Mouse (Mus musculus) spleen, adult 12 weeks (tissue): ENCODE results near the gene Bspry.
"Not testable (repeated sequence)": the region's sequence is repeated elsewhere in the genome, so short reads cannot be mapped to it uniquely, and the experiment has no call there.

Experiments used
- DNase-seq: peaks from one replicate; pipeline ENCODE4 v3.0.0; 2022; ENCODE audit warnings: low spot score

The Bspry gene

DNA sequence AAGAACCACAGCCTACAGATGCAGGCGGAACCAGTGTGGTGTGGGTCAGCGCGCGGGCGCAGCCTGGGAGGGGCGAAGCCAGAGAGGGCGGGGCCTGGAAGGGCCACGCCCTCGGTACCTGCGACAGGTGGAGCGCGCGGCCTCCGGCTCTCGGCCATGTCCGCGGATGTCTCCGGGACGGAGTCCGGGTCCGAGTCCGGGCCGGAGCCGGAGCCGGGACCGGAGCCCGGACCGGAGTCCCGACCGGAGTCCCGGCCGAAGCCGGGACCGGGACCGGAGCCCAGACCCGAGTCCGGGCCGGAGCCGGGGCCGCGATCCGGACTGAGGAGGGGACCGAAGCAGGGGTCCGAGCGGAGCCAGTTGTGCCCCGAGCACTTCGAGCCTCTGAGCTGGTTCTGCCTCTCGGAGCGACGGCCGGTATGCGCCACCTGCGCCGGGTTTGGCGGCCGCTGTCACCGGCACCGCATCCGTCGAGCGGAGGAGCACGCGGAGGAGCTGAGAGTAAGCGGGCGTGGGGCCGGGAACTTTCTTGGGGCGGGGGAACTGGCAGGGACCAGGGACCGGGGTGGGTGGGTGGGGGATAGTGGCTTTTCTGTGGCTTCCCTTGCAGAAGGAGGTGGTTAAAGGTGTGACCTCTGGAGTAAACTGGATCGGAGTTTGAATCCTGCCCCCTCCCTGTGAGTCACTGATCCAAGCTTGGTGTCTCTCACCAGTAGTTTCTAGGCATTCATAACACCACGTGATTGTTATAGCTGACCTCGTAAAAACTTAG lies at the start of gene Bspry:
Gene Bspry (plus strand): TSS at position 117 of the 772 bp plus-strand sequence.
- peak; percentile 28 for DNase-seq

DNA sequence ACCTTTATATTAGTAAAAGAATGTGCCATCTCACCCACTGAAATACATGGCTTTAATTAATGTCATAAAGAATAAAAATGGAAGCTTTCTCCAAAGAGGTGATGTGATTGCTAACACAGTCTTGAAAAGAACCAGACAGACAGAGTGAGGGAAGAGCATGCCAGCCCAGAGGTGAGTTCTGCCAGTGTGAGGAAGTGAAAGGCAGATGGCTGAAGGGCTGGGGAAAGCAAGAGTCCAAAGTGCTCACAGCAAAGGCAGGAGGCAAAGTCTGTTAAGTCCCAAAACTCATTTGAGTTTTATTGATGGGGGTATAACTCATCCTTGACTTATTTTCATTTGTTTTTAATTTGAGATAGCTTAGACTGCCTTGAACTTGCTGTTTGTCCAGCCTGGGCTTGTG lies 49.2 kb upstream of the Bspry start:
- no peak for DNase-seq

DNA sequence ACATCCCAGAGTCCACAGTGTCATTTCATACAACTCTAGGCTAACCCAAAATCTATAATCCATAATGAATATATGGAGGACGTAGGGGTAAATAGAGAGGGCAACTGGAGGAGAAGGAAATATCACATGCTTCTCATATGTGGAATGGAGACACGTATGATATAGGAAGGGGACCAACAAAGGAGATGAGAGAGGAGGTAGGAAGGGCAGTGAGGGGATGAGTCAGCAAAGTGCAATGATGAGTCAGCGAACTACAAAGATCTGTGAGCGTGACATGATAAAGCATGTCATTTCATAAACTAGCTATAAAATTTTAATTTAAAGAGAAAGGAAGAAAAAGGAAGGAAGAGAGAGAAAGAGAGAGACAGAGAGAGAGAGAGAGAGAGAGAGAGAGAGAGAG lies 48.3 kb upstream of the Bspry start:
- peak; percentile 34 for DNase-seq

DNA sequence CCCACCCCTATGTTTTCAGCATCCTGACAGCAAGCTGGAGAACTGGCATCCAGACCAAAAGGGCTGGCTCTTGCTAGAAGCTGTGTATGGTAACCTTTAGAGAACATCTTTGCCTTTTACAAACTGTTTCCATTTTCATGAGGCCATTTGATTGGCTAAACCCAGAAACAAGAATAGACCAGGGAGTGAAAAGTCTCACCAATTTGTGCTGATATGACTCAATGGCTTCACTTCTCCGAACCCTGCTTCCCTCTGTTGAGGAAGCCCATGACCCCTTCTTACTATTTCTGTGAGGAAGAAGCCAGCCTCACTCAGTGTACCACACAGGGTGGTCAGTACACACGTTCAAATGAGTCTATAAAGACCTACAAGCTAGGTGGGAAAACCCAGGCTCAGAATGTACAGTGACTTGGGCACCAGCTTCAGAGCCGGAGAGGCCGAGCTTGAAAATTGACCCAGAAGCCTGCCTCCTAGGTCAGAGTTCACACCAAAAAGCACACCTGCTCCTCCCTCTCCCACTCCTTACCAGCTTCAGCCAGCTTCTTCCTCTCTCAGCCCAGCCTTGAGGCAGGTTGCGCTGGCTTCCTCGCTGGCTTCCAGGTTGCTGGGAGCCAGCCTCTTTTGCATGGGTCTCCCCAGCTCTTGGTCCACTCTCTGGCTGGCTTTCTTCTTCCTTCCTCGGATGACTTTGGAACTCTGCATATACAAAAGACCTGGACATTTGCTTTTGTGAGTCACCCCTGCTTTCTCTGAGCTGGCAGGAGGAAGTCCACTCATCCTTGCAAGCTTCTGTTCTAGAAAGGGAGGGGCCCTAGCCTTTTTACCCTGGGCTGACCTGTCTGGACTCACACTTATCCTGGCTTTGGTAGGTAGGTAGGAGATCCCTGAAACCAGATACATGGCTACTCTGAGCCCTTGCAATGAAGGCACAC lies 45.6 kb upstream of the Bspry start:
- no peak for DNase-seq

DNA sequence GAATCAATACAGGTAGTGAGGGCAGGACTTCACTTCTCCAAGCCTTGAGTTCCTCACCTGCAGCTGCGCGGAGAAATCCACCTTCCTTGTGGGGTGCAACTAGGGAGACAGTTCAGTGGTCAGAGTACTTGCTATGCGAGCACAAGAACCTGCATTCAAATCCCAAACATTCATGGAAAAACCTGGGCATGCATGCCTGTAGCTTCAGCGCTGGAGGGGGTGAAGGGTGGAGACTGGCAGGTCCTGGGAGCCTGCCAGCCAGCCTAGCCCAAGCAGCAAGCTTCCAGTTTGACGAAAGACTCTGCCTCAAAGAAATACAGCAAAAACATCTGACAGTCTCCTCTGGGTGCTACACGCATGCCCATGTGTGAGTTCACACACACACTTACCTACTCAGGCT lies 44.8 kb upstream of the Bspry start, which contains the start of gene Rnf183:
Gene Rnf183 (minus strand): TSS at position 172 of the 400 bp plus-strand sequence.
- no peak for DNase-seq

DNA sequence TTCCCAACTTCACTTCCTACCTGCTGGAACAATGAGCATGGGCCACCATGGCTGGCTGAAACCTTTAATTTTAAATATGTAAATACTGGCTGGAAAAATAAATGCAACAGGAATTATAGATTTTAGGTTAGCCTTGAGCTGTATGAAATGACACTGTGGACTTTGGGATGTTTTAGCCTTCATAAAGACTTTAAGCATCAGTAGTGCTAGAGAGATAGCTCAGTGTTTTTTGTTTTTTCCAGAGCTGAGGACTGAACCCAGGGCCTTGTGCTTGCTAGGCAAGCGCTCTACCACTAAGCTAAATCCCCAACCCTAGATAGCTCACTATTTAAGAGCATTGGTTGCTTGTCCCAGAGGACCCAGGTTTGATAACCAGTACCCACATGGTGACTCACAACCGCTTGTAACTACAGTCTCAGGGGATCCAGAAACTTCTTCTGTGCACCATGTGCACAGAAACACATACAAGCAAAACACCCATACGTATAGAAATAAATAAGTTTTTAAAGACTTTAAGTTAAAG lies 42.5 kb upstream of the Bspry start:
- no peak for DNase-seq

DNA sequence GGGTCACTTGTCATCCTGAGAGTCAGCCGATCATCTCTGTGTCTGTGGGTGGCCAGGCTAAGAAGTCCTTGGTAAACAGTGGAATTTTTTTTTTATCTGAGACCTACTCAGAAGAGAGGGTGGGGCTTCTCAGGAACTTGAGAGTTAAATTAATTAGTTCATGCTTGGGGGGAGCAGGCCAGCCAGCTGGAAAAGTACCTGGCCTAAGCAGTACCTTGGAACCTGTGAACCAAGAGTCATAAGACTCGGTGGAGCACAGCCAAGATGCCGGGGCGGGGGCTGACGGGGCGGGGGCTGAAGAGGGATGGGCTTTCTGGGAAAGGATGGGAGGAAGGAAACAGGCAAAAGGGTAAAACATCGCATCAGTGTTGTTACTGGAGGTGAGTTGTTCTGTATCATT lies 42.0 kb upstream of the Bspry start:
- no peak for DNase-seq

DNA sequence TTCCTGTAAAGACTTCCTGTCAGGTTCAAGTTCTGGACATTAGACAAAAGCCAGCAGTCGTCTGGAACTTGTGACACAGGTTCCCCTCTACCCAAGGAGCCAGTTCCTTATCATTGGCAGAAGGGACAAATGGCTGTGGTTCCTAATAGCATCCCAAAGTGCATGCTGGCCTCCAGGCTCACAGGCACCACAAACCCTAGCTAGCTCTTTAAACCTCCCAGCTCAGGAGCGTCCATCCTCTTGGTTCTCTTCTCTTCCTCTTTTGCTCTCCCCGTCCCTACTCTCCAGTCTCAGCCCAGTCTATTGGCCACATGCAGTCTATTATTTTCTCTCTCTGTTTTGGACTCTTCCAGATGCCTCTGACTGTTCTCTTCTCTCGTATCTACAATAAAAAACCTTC lies 40.1 kb upstream of the Bspry start:
- DNase-seq = no peak

DNA sequence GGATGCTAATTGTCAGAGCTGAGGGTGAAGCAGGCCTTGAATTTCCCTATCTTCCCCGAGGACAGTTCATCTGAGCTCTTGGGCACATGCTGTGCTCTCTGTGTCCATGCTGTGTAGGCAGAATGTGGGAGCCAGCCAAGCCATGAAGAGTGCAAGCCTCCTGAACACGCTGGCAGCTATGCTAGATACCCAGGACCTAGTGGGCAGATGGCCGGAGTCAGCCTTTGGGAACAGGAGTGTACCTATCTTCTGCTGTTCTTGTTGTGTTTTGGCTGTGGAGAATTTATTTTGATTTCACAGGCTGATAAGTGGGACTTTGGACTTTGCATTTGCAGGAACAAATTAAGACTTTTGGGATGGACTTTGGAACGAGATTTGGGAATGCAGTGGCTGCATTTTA lies 39.3 kb upstream of the Bspry start:
- no peak for DNase-seq

DNA sequence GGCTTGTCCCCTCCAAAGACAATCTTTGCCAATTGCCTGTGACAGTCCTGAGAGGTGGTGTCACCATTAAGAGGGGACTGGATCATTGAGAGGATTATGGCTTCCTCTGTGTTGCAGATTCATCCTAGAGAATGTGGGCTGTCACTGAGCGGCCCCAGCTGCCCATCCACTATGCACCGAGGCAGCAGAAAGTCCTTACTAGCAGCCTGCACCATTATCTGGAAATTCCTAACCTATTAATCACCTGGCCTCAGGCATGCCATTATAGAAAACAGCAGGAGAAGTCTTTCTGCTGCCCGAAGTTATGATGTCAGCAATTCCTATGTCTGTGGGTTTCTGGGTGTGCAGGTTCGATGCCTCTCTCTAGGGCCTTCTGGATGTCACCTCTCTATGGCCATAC lies 38.9 kb upstream of the Bspry start:
- DNase-seq = no peak

DNA sequence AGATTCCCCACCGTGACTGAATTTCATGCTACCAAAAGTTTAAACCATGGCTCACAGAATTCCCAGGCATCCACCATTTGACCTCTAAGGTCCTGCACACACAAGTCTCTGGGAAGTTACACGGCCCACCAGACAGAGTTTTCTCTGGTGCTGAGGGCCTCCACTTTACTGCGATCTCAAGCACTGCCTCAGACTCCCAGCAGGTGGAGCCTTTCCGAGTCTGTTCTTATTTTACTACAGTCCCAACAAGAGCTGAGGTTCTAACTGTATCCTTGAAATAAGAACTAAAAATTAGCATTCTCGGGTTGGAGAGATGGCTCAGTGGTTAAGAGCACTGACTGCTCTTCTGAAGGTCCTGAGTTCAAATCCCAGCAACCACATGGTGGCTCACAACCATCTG lies 24.9 kb upstream of the Bspry start:
- DNase-seq = no peak

DNA sequence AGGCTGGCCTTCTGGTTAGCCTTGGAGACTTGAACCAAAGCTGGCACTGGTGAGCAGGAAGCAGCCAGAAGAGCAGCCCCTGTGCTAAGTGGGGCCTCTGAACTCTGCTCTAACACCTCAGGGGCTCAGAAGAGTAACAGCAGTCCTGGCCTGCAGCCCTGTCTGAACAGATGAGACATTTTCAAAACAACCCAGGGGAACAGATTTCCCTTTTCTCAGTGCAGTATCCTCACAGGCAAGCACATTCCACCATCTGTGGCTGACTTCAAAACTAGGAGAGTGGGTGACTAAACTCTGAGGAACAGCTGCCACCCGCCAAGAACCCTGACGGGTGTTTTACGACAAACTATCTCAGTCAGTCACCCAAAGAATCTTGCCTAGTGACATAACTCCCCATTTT lies 20.8 kb upstream of the Bspry start:
- no peak for DNase-seq

DNA sequence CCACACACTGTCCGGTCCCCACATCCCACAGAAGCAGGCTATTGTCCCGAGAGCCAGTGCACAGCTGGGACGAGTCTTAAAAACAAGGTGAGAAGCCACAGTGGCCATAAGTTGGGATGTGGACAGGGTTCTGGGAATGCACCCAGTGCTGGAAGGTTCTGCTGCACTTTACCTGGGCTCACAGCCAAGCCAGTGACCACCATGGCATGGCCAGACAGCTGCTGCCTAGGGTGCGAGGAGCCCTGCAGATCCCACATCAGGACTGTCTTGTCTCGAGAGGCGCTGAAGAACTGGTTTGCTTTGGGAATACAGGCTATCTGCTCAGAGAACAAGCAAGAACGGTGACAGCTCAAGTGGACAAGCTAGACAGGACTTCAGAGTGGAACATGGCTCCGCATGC lies 19.5 kb upstream of the Bspry start:
- no peak for DNase-seq

DNA sequence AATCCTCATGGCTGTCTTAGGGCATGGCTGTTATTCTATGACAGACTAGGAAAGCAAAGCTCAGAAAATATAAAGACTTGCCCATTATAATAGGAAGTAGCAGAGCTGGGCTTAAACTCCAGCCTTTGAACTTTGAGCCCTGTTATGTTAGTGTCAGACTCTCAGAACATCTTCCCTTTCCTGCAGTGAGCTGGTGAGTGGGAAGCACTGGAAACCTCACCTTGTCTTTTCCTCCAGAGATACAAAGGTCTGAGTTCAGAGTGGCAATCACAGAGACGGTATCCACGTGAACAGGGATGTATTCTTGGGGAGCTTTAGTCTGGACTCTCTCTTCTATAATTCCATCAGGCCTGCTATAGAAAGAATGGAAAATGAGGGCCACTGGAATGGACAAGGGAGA lies 16.7 kb upstream of the Bspry start:
- no peak for DNase-seq

DNA sequence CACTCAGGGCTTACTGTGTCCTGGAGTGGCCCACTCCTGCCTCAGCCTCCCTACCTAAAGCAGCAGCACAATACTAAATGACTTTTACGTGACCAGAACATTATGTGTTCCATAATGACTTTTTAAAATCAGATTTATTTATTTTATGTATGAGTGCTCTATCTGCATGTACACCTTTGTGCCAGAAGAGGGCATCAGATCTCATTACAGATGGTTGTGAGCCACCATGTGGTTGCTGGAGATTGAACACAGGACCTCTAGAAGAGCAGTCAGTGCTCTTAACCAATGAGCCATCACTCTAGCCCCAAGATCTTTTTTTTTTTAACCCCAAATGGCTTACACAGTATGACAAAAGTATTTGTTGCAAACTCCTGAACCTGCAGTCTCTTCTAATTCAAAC lies 11.7 kb upstream of the Bspry start:
- no peak for DNase-seq

DNA sequence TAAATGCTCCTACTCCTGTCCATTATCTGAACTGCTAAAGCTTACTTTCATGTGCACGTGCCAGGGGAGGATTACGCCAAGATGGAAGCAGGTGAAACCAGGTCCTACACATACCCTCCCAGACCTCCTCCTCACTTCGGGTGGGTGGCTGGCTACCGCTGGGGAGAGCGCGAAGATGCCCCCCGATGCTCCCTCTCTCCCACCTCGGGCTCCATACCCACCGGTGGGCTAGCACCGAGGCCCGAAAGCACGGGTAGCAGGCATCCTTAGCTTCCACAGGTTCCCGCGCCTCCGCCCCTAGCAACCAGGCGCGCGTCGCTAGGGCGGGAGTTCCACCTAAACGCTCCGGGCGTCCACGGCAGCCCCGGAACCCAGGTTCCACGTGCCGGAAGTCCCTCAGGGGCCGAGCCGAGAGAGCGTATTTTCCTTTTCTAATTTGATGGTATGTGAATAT lies 9.2 kb upstream of the Bspry start, which contains the start of gene Wdr31:
Gene Wdr31 (minus strand): TSS at position 299 of the 454 bp plus-strand sequence.
- peak; percentile 77 for DNase-seq

DNA sequence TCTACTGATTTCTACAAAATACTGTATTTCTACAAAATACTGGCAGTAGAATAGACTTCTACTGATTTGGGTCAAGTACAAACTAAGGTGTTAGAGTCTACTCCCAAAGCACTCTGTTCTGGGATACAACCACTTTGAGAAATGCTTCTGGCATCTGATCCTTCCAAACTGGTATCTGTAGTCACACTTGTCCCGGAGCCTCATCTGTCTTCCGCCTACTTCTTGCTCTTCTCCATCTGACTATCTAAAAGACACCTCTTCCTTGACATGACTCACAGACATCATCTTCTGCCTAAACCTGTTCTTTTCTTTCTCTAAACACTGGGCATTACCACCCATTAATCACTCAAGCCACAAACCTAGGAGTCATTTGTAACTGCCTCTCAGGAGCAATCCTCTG lies 7.8 kb upstream of the Bspry start:
- DNase-seq = no peak

DNA sequence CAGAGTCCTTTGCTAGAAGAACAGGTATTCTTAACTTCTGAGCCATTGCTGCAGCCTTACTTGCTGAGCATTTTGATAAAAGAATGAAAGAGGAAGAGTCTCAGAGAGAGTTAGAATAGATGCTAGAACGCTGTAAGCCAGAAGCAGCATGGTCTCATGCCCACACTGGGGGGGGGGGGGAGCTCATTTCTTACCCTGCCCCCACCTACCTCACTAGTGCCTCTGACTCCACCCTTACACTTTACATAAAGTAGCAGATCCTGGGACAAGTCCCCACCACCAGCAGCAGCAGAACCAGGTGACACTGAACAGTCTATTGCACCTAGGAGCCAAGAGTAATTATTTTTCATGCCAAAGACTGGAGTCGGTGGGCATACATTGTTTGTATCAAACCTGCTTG lies 4.7 kb upstream of the Bspry start:
- DNase-seq = no peak

DNA sequence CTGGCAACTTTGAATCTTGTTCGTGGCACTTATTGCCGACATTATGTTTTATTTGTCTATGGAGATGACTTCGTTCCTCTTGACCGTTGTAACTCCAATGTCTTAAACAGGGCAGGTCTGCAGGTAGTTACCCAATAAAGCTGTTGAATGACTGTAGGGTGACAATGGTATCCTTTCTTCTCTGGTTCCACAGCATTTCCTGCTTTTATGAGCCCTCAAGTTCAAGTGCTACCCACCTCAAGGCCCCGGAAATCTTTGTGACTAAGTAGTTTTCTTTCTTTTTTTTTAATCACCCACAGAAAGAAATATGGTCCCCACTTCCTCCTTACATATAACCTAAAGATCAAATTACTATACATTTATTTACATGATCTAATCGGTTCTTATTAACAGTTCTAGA lies 4.1 kb upstream of the Bspry start:
- DNase-seq = no peak

DNA sequence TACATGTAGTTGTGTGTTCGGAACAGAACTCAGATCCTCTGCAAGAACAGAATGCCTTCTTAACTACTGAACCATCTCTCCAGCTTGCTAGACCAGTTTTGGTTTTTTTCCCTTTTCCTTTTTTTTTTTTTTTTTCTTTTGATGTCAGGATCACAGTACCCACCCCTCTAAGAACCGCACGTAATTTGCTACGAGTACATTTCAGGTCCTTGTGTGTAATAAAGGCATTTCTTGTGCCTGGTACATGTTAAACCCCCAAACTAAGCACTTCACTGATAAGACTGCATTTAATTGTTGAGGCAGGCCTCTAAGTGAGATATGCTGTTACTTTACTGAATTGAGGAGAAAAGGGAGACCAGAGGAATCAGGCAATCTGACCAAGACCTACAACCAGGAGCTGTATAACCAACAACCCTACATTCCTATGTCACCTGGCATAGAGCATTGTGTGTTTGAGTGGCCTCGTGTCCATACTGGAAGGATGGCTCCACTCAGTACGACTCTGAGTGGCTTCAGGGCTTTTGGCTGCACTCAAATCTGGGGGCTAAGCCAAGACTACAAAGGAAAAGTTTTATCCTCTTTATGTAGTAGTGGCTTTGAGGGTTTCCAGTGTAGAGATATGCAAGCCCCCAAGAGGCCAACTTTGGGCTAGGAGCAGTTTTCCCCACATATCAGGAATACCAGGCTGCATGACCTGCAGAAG lies 2.2 kb upstream of the Bspry start:
- no peak for DNase-seq

DNA sequence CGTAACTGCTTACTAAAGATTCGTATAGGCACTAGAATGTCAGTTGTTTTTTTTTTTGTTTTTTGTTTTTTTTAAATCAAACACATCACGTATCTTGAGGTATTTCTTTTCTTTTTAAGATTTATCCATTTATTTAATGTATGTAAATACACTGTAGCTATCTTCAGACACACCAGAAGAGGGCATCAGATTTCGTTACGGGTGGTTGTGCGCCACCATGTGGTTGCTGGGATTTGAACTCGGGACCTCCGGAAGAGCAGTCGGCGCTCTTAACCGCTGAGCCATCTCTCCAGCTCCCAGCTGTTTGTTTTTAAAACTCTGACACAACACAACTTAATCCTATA lies 288 bp upstream of the Bspry start:
- not testable (repeated sequence) for DNase-seq
